Mouse (Mus musculus): ENCODE measurements around the gene Trio. TPM values are rescaled to one million over a fixed set of nuclear protein-coding genes. Genes with fewer than 3 reads are reported as not detected.

Gene Trio
- polyA plus RNA-seq (2014; fragmentation: Nextera tagmentation; extraction: Ambion mirVana): 28.9 and 32.0 TPM in 2 replicates

DNA sequence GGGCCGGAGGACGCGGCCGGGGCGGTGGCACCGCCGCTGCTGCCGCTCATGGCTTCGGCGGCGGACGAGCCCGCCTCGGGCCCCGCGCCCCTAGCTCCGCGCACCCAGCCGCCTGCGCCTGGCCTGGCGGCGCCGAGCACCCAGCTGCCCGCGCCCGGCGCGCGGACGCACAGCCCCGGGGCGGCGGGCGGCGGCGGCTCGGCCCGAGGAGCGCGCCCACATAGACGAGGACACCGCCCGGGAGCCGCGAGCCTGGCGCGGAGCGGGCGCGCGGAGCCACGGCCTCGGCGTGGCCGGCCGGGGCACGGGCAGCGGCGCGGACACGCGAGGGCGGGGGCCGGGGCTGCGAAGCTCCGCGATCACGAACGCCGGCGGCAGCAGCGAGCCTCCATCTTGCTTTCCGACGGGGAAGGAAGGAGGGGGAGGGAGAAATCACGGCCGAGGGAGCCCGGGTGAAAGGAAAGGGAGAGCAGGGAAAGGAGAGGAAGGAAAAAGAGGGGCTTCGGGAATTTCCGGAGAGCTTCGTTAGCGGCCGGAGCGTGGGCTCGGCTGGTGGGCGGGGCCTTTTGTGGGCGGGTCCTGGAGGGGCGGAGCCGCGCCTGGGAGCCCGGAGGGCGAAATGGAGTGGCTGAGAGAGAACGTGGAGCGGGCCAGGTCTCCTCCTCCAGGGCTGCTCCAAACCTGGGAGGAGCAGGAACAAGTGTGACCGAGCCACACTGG is at the start of gene Trio:
Gene Trio, minus strand, starts transcription at position 402 of the 720 bp plus-strand sequence.
- Histone ChIP-seq H3K9ac (peak within 1 kb of the TSS; percentile 94), H3K9me3 (ENCODE audit: low read depth, low read length) (no peaks in the 10 kb centered on the region), H3K4me3 (ENCODE audit: low read depth, low read length) (peak within 1 kb of the TSS; percentile 91), H3K27ac (ENCODE audit: low read depth) (peak within 1 kb of the TSS; percentile 97), H3K36me3 (ENCODE audit: insufficient read depth) (no peaks in the 10 kb centered on the region), H3K4me1 (ENCODE audit: insufficient read depth) (peaks cover 28% of the 10 kb centered on the region), H3K4me2 (peak within 1 kb of the TSS; percentile 95), H3K27me3 (ENCODE audit: insufficient read depth, low read length) (no peaks in the 10 kb centered on the region)
- ATAC-seq (ENCODE audit: insufficient read depth) (peak; percentile 97), DNase-seq (peak; percentile 98)
- no peak for TF ChIP-seq CTCF (IDR thresholded peaks at IDR 0.05; ENCODE audit: low read depth)
- WGBS: under 1% methylated on average over 86 of the region's 94 CpGs

DNA sequence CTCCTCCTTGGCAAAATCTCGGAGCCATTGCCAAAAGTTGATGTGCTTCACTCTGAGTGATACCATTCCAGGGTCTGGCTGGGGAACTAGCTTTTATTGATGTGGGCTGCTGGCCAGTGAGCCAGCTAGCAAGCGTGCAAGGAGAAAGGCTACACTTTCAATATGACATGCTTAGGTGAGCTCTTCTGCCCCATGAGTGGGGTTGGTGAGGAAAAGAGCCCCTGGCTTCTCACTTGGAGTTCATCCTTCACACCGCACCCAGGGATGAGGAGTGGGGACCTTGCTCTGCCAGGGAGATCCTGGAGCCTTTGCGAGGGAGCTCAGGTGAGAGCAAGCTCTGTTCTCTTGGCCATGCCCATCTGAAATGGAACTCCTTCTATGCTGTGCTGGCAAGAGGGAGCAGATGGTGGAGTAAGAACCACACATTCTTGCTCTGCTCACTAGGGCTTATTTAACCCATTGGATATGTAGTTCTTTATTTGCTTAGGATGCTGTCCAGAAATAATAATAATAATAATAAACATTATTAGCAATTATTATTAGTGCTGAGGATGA is 48.8 kb upstream of the Trio start:
- 76% methylated on average over 4 of the region's 4 CpGs for WGBS
- H3K27ac ChIP-seq (ENCODE audit: low read depth): no peak overlapping the region
- H3K9ac ChIP-seq: no peak overlapping the region
- no peaks in the 10 kb centered on the region for H3K36me3 ChIP-seq (ENCODE audit: insufficient read depth)
- no peak for TF ChIP-seq CTCF (IDR thresholded peaks at IDR 0.05; ENCODE audit: low read depth)
- no peaks in the 10 kb centered on the region for H3K9me3 ChIP-seq (ENCODE audit: low read depth, low read length)
- no peak overlapping the region for H3K4me3 ChIP-seq (ENCODE audit: low read depth, low read length)
- H3K4me2 ChIP-seq: no peak overlapping the region
- ATAC-seq (ENCODE audit: insufficient read depth) (no peak), DNase-seq (no peak)
- H3K4me1 ChIP-seq (ENCODE audit: insufficient read depth): no peaks in the 10 kb centered on the region
- H3K27me3 ChIP-seq (ENCODE audit: insufficient read depth, low read length): no peaks in the 10 kb centered on the region

DNA sequence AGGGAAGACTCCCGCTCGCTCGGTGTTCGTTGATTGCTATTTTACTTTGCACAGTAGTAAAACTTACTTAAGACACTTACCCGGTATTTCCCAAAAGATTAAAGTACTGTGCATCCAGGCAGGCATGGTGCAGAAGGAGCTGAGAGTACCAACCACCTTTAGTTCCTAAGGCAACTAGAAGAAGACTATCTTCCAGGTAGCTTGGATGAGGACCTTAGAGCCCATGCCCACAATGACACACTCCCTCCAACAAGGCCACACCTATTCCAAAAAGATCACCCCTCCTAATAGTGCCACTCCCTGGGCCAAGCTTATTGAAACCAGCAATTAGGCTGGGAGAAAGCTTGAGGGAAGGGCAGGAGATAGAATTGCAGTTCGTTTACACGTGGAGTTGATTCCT is 46.0 kb upstream of the Trio start:
- WGBS: 44% methylated on average over 7 of the region's 7 CpGs
- no peak overlapping the region for H3K27ac ChIP-seq (ENCODE audit: low read depth)
- no peak for DNase-seq
- H3K4me3 ChIP-seq (ENCODE audit: low read depth, low read length): no peak overlapping the region
- no peak overlapping the region for H3K9ac ChIP-seq
- H3K27me3 ChIP-seq (ENCODE audit: insufficient read depth, low read length): no peaks in the 10 kb centered on the region
- H3K9me3 ChIP-seq (ENCODE audit: low read depth, low read length): no peaks in the 10 kb centered on the region
- no peaks in the 10 kb centered on the region for H3K4me1 ChIP-seq (ENCODE audit: insufficient read depth)
- ATAC-seq (ENCODE audit: insufficient read depth): no peak
- H3K36me3 ChIP-seq (ENCODE audit: insufficient read depth): no peaks in the 10 kb centered on the region
- no peak overlapping the region for H3K4me2 ChIP-seq
- no peak for TF ChIP-seq CTCF (IDR thresholded peaks at IDR 0.05; ENCODE audit: low read depth)

DNA sequence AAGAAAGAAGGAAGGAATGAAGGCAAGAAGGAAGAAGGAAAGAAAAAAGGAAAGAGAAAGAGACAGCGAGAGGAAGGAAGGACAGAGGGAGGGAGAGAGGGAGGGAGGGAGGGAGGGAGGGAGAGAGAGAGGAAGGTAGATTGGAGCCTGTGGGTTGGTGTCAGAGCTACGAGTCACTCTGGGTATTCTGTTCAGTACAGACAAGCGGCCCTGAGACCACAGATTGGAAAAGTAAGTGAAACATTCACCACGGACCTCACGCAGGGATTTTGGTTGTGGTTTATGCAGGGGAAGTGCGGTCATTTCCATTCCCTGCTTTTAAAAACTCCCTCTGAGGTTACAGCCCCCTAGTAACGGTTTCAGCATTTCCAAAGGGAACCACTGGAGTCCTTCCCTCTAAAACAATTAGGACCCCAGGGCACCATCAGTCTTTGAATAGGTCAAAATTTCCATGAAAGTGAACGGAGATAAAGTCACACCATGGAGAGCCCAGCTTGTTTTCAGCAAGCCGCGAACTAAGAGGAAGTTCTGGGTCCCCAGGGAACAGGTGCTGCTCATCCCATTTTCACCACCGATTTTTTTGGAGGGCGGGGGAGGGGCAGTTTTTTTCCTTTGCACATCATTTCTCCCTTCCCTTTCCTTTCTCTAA is 45.2 kb upstream of the Trio start:
- DNase-seq: no peak
- Histone ChIP-seq H3K4me1 (ENCODE audit: insufficient read depth) (no peaks in the 10 kb centered on the region), H3K4me3 (ENCODE audit: low read depth, low read length) (no peak overlapping the region), H3K36me3 (ENCODE audit: insufficient read depth) (no peaks in the 10 kb centered on the region), H3K27me3 (ENCODE audit: insufficient read depth, low read length) (no peaks in the 10 kb centered on the region), H3K27ac (ENCODE audit: low read depth) (no peak overlapping the region), H3K9ac (no peak overlapping the region), H3K4me2 (peak overlapping the region; percentile 29; the same call in 1 of the 2 replicates), H3K9me3 (ENCODE audit: low read depth, low read length) (no peaks in the 10 kb centered on the region)
- no peak for TF ChIP-seq CTCF (IDR thresholded peaks at IDR 0.05; ENCODE audit: low read depth)
- no peak for ATAC-seq (ENCODE audit: insufficient read depth)
- 5% methylated on average over 12 of the region's 12 CpGs for WGBS

DNA sequence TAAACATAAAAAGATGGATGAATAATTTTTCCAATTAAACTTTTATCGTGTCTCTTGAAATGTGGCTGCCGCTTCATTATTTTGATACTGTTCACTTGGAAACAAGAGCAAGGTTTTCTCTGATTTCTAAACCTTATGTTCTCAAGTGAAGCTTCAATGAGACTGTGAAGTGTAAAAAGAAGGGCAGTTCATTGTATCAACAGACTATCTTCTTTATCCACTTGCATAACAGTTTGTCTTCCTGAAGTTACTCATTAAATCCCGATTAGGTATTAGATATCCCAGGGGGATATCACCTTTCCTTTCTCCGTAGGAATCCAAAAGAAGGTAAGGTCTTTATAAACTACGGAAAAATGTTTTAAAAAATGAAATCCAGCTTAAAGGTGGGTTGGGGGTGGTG is 44.6 kb upstream of the Trio start:
- no peak overlapping the region for H3K27ac ChIP-seq (ENCODE audit: low read depth)
- H3K4me2 ChIP-seq: no peak overlapping the region
- H3K36me3 ChIP-seq (ENCODE audit: insufficient read depth): no peaks in the 10 kb centered on the region
- H3K4me3 ChIP-seq (ENCODE audit: low read depth, low read length): no peak overlapping the region
- no peaks in the 10 kb centered on the region for H3K4me1 ChIP-seq (ENCODE audit: insufficient read depth)
- TF ChIP-seq CTCF (IDR thresholded peaks at IDR 0.05; ENCODE audit: low read depth): no peak
- ATAC-seq (ENCODE audit: insufficient read depth): no peak
- WGBS: 61% methylated on average over 5 of the region's 5 CpGs
- no peaks in the 10 kb centered on the region for H3K9me3 ChIP-seq (ENCODE audit: low read depth, low read length)
- no peaks in the 10 kb centered on the region for H3K27me3 ChIP-seq (ENCODE audit: insufficient read depth, low read length)
- DNase-seq: no peak
- no peak overlapping the region for H3K9ac ChIP-seq

DNA sequence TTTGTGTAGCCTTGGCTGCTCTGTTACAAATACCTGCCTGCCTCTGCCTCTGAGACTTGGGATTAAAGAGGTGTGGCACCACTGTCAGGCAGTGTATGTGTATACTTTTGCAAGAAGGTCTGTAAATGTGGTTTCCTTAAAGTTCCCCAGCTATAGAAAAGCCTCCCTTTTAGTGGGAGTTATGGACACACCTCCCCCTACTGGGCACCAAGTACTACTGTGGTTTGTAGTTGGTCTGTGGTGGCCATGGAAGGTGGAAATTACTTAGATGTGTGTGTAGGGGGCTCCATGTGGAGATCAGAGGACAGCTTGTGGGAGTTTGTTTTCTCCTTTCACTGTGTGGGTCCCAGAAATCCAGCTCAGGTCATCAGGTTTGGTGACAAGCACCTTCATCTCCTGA is 41.7 kb upstream of the Trio start:
- H3K9me3 ChIP-seq (ENCODE audit: low read depth, low read length): no peaks in the 10 kb centered on the region
- H3K27ac ChIP-seq (ENCODE audit: low read depth): no peak overlapping the region
- H3K4me2 ChIP-seq: no peak overlapping the region
- TF ChIP-seq CTCF (IDR thresholded peaks at IDR 0.05; ENCODE audit: low read depth): peak; percentile 53
- no peak overlapping the region for H3K4me3 ChIP-seq (ENCODE audit: low read depth, low read length)
- DNase-seq: peak; percentile 58
- no peak overlapping the region for H3K9ac ChIP-seq
- no peak for ATAC-seq (ENCODE audit: insufficient read depth)
- no peaks in the 10 kb centered on the region for H3K27me3 ChIP-seq (ENCODE audit: insufficient read depth, low read length)
- no peaks in the 10 kb centered on the region for H3K36me3 ChIP-seq (ENCODE audit: insufficient read depth)
- no peaks in the 10 kb centered on the region for H3K4me1 ChIP-seq (ENCODE audit: insufficient read depth)

DNA sequence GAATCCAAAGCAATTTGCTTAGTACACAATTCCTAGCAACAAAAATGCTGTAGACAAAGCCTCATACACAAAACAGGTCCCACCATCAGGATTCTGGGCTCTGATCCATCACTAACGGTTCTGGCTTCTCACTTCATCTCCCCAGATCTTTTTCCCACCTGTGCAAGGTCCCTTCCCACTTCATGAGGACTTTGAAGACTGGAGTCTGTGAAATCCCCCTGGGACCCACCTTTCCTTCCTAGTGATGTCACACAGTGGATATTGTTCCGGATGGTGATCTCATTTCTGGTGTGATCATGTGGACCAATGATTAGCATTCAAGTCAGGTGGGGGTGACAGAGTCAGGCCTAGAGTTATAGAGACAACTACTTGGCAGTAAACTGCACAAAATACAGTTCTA is 40.8 kb upstream of the Trio start:
- Histone ChIP-seq H3K9ac (no peak overlapping the region), H3K4me3 (ENCODE audit: low read depth, low read length) (no peak overlapping the region), H3K9me3 (ENCODE audit: low read depth, low read length) (no peaks in the 10 kb centered on the region), H3K36me3 (ENCODE audit: insufficient read depth) (no peaks in the 10 kb centered on the region), H3K27me3 (ENCODE audit: insufficient read depth, low read length) (no peaks in the 10 kb centered on the region), H3K27ac (ENCODE audit: low read depth) (no peak overlapping the region), H3K4me2 (no peak overlapping the region), H3K4me1 (ENCODE audit: insufficient read depth) (no peaks in the 10 kb centered on the region)
- 83% methylated on average over 2 of the region's 2 CpGs for WGBS
- DNase-seq (no peak), ATAC-seq (ENCODE audit: insufficient read depth) (no peak)
- no peak for TF ChIP-seq CTCF (IDR thresholded peaks at IDR 0.05; ENCODE audit: low read depth)
